Mouse (Mus musculus) testis, adult 2 months (tissue): ENCODE measurements around the gene Nrg4. TPM values are rescaled to one million over a fixed set of nuclear protein-coding genes. Genes with fewer than 3 reads are reported as not detected.

Source experiments
- H3K27ac ChIP-seq: fragments of 200-500 bp; 2 replicates; pipeline ENCODE4 v1.5.1; 2012; ENCODE audit warnings: low read depth, low read length; ENCODE audit not compliant: control insufficient read depth, insufficient read depth
- H3K27me3 ChIP-seq: fragments of 200-500 bp; 2 replicates; pipeline ENCODE4 v1.6.1; 2012; ENCODE audit warnings: mild to moderate bottlenecking, low read length, moderate library complexity; ENCODE audit not compliant: control insufficient read depth, insufficient read depth
- H3K36me3 ChIP-seq: fragments of 200-500 bp; 2 replicates; pipeline ENCODE4 v1.6.1; 2012; ENCODE audit warnings: mild to moderate bottlenecking, low read length; ENCODE audit not compliant: control insufficient read depth, insufficient read depth
- H3K4me1 ChIP-seq: fragments of 200-500 bp; 2 replicates; pipeline ENCODE4 v1.6.1; 2012; ENCODE audit warnings: low read length; ENCODE audit not compliant: control insufficient read depth, insufficient read depth
- H3K4me3 ChIP-seq: fragments of 200-500 bp; 2 replicates; pipeline ENCODE4 v1.5.1; 2012; ENCODE audit warnings: low read depth, mild to moderate bottlenecking, low read length, moderate library complexity, mixed read lengths; ENCODE audit not compliant: control insufficient read depth
- CTCF ChIP-seq: fragments of 200-500 bp; IDR thresholded peaks from 2 replicates; pipeline ENCODE4 v1.5.1; 2012; ENCODE audit warnings: low read depth, mild to moderate bottlenecking, inconsistent platforms, low read length, moderate library complexity; ENCODE audit not compliant: control insufficient read depth, insufficient read depth, insufficient replicate concordance
- POLR2A ChIP-seq: fragments of 200-500 bp; IDR thresholded peaks from 2 replicates; pipeline ENCODE4 v1.6.1; 2012; ENCODE audit warnings: low read depth, mild to moderate bottlenecking, inconsistent platforms, low read length, moderate library complexity; ENCODE audit not compliant: control insufficient read depth
- polyA plus RNA-seq: library from polyadenylated mRNA; depleted of rRNA; stranded (reverse); fragments of >200 nt; gene quantifications from 2 replicates; pipeline ENCODE4 v1.2.3, GENCODE M21; 2012

Gene Nrg4
- polyA plus RNA-seq, 1 experiment = 0.85 TPM

DNA sequence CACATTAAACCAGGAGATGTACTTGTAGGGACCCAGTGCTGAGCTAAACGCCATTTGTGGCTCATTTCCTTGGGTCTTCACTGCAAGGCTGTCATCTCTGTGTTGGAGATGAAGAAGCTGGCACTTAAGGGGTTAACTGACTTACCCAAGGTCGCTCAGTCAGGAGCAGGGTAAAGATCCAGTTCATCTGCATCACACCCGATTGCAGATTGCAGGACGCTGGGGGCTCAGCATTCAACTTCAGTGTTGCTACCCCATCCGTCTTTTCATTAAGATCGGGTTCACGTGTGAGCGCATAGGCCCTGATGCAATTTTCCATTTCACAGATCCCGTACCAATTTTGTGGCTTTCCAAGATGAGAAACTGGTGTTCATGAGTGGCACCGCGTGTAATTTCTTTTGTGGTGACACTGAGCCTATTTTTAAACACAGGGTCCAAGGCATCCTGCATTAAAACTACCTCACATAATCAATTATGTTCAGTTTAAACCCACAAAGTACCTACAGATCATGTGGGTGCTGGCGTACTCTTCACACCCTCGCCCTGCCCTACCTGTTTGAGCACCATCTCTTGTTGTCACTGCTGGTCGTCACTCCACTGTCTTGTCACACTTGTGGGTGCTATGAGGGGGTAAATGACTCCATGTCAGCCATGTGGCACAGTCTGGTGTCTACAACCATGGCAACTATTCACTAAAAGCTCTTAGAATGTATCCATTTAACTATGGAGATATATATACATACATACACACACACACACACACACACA, 1.7 kb upstream of the Nrg4 start:
- no peak for TF ChIP-seq CTCF
- no peak for TF ChIP-seq POLR2A
- Histone ChIP-seq H3K27ac (no peak overlapping the region), H3K4me3 (peak overlapping the region; percentile 8; the same call in 1 of the 2 replicates), H3K36me3 (no peaks in the 10 kb centered on the region), H3K27me3 (no peaks in the 10 kb centered on the region), H3K4me1 (peaks cover 2% of the 10 kb centered on the region)

DNA sequence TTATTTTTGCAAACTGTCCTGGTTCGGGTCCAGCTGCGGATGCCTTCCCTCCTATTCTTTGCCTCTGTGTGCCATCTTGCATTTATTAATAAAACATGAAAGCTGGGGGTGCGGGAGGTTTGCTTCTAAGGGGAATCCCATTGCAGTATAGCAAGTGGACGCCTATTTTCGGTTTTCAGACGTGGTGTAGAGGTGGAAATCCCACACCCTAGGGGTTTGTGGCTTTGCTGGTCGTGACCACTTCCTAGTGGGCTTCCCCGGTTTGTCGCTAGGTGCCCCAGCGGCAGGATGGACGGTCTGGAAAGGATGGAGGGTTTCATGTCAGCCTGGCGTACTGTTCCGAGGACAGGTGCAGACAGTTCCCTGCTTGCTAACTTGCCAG, 581 bp upstream of the Nrg4 start:
- H3K27ac ChIP-seq = no peak overlapping the region
- H3K4me3 ChIP-seq = peak overlapping the region; percentile 79
- peaks cover 2% of the 10 kb centered on the region for H3K4me1 ChIP-seq
- no peak for TF ChIP-seq POLR2A
- TF ChIP-seq CTCF = no peak
- no peaks in the 10 kb centered on the region for H3K27me3 ChIP-seq
- no peaks in the 10 kb centered on the region for H3K36me3 ChIP-seq

DNA sequence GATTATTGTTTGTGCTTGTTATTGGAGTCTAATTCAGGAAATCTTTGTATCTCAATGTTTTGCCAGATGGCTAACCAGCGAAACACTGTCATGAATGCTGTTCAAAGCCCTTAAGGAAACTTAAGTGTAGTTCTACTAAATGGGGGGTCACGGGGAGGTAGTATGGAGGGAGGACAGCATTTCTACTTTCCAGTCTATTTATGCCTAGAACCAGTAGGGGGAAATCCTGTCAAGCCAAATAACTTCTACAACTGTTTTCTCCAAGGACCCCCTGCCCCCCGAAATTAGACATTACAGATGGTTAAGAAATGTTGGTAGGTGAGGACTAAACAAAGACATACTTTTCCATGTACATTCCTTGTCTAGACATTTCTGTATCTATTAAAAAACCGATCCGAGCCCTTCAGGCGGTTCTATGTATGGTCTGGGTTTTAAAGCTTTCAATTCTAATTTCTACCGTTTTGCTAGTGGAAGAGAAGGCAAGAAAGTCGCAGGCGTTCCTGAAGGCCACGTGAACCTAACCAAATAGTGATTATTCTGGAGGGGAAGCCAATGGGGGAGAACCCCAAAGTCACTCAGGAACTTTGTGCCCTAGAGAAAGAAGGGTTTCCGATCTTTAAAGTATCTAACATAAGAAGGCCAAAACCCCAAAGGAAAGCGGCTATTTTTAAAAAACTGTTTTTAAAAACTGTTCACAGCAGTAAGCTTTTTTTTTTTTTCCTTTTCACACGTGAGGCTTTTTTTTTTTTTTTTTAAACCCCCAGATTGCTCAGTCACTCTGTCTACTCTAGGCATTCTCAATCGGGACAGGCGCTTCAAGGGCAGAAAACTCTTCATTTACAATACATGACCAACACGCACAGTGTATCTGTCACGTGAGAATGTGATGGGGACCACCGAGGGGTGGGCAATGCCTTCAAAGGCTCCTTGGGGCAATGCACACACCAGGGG, 805 bp downstream of the Nrg4 start:
- TF ChIP-seq POLR2A (no peak), CTCF (no peak)
- no peaks in the 10 kb centered on the region for H3K36me3 ChIP-seq
- H3K4me1 ChIP-seq = peaks cover 2% of the 10 kb centered on the region
- H3K27me3 ChIP-seq = no peaks in the 10 kb centered on the region
- H3K4me3 ChIP-seq = peak overlapping the region; percentile 77
- no peak overlapping the region for H3K27ac ChIP-seq

DNA sequence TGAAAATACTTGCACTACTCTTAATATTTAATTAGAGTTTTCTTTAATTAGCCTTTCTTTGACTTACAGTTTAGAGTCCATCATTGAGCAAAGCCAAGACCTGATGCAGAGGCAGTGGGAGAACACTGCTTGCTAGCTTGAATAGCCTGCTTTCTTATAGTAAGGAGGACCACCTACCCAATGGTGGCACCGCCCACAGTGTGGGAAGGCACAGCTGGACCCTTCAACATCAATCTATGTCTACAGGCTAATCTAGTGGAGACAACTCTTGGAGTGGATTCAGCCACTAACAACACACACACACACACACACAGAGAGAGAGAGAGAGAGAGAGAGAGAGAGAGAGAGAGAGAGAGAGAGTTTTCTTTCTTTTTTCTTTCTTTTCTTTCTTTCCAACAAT, 1.6 kb downstream of the Nrg4 start:
- Histone ChIP-seq H3K36me3 (no peaks in the 10 kb centered on the region), H3K27me3 (no peaks in the 10 kb centered on the region), H3K27ac (no peak overlapping the region), H3K4me1 (peaks cover 2% of the 10 kb centered on the region), H3K4me3 (no peak overlapping the region)
- TF ChIP-seq POLR2A = no peak
- TF ChIP-seq CTCF = no peak

DNA sequence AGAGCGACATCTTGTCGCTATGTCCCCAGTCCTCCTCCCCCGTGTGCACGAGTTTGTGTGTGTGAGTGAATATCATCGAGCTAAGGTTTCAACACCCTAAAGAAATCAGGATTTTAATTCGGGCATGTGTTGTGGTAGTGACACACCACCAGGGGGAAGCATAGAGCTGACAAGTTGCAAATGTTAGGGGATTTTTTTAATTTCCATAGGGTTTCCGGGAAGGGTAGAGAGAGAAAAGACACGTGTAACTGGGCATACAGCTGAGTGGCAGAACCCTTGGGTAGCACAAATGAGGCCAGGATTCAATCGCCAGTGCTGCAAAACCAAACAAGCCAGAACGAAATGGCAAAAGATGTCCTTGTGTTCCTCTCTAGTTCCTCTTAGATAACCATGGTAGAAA, 2.1 kb downstream of the Nrg4 start:
- TF ChIP-seq CTCF (no peak), POLR2A (no peak)
- no peaks in the 10 kb centered on the region for H3K27me3 ChIP-seq
- no peak overlapping the region for H3K4me3 ChIP-seq
- H3K36me3 ChIP-seq = no peaks in the 10 kb centered on the region
- peaks cover 2% of the 10 kb centered on the region for H3K4me1 ChIP-seq
- H3K27ac ChIP-seq = no peak overlapping the region

DNA sequence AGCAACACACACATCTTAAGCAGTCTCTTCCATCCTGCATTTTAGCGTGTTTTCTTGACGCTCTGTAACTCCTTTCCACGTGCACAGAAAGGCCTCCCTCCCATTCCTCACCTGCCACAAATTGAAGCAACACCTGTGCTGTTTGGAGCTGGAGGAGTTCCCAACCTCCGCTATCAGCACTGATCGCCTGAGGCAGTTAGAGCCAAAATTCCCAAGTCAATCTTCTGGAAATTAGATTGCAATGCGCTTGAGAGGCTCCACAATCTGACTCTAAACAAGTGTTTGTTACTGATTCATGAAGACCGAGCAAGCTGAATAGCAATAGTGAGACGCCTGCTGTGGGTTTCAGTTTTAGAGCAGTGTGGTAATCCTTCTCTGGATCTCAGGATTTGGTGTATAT, 2.6 kb downstream of the Nrg4 start:
- H3K36me3 ChIP-seq = no peaks in the 10 kb centered on the region
- H3K4me1 ChIP-seq = peaks cover 2% of the 10 kb centered on the region
- H3K27me3 ChIP-seq = no peaks in the 10 kb centered on the region
- no peak overlapping the region for H3K4me3 ChIP-seq
- no peak for TF ChIP-seq POLR2A
- TF ChIP-seq CTCF = no peak
- no peak overlapping the region for H3K27ac ChIP-seq

DNA sequence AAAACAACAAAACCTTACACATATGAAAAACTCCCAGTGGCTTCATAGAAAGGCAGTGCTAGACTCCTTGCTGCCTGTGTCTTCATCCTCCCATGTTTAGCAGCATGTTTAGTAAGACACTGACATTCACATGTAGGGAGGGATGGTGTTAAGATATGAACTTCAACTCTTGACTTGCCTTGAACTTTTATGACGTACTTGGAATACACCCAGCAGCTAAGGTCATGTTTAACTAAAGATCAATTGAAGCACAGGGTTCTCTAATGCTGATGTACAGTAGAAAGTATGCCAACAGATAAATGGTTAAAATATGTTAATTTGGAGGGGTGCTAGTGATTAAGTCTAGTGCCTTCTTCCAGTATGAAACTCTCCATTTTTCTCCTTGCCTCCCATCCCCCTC, 4.0 kb downstream of the Nrg4 start:
- Histone ChIP-seq H3K36me3 (no peaks in the 10 kb centered on the region), H3K27me3 (no peaks in the 10 kb centered on the region), H3K4me1 (peaks cover 2% of the 10 kb centered on the region)

More for the DNA sequence above, 4.0 kb downstream of the Nrg4 start:
- Histone ChIP-seq H3K27ac (no peak overlapping the region), H3K4me3 (no peak overlapping the region)
- TF ChIP-seq POLR2A (no peak), CTCF (no peak)
